Mouse (Mus musculus) 3134 (cell line): ENCODE measurements at regions not wholly inside any gene's neighbourhood (a gene's known extent, or its start where the extent isn't known, plus 50 kb on each side); places are given as distances from the start of the nearest gene placed in this dataset.
A peak's percentile ranks its signal among the peaks of the same experiment; 100 is the strongest.

Experiments used
- DNase-seq: peaks from one replicate; pipeline ENCODE4 v3.0.0-alpha.2; 2011; ENCODE audit warnings: low spot score; ENCODE audit not compliant: insufficient read length; ENCODE audit errors: extremely low read depth

DNA sequence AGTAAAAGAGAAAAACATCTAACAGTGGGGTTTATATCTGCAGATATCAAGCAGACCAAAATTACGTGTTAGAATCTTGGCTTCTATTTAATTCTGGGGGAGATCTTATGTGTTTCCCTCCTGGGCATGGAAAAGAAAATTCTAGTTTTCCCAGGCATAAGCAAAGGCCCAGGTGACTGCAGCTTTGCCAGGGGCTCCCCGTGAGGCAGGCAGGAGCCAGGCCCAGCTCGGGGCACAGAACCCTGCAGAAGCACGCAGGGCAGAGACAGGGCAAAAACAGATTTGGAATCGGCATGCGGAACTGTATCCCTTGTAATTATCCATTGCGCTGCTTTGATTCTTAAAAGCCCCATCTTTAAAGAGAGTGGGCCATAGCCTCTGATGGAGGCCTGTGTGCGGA, 250.4 kb upstream of the Slc35b3 start:
- no peak for DNase-seq

DNA sequence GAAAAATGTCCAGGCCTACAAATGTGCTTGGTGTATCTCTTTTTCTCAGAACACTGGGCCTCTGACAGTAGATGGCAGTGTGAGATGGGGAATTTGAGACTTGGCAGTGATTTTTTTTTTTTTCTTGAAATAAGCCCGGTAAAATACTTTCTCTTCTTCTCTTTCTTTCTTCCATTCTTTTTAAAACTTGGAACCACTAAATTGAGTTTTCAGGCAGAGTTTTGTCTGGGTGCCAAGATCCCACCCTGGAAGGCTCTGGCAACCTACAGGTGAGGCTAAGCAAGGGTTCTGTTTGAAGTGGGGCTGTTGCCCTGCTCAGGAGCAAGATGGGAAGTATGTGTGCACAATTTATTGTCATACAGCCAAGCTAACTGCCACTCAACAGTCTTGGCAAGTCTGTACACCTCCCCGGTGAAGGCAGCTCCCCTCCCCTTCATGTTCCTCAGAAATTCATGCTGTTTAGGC, 223.1 kb upstream of the Slc35b3 start:
- DNase-seq, result peak; percentile 18

DNA sequence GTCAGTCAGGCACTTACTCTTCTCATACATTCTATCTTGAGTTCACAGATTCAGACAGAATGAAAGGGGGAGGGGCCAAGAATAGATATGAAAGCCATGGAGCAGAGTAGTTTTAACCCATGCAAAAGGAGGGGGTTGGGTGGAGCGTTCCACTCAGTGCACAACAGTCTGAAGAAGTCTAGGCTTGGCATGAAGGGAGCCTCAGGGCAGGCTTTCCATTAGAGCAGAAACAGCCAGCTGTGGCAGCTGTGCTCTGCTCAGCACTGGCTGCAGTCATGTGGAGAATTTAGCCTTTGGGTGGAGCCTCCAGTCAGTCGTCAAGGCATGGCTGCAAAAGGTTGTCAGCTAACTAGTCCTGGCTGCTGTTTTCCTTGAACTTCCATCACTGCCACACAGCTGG, 201.3 kb upstream of the Slc35b3 start:
- DNase-seq, result no peak

DNA sequence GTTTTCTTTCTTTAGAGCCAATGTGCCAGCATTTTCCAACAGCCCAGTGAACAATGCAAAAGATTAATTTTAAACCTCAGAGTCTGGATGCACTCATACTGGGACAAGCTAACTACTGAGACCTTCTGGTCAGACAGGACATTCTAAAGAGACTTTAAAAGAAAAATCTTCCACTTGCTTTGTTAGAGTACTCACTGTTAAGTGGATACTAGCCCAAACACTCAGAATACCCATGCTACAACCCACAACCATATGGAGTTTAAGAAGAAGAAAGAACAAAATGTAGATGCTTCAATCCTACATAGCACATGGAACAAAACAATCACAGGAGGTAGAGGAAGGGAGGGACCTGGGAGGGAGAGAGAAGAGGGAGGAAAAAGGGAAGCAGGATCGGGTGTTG, 167.3 kb upstream of the Slc35b3 start:
- DNase-seq, result no peak

DNA sequence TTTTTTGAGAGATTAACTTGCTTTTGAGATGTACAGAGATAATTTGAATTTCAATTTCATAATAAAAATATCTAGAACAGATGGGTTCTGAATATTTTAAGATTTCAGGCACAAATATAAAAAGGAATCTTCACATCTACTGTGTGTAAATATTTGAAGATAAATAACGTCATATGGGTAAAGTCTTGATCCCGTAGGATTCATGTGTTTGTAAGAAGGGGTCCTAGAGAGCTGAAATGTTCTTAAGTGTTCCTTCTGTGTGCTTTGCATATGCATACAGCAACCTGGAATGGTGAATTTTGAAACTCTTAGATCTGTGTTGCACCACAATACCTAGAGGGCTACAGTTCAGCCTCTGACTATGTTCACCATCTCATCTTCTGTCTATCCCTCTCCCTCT, 131.4 kb upstream of the Slc35b3 start:
- no peak for DNase-seq

DNA sequence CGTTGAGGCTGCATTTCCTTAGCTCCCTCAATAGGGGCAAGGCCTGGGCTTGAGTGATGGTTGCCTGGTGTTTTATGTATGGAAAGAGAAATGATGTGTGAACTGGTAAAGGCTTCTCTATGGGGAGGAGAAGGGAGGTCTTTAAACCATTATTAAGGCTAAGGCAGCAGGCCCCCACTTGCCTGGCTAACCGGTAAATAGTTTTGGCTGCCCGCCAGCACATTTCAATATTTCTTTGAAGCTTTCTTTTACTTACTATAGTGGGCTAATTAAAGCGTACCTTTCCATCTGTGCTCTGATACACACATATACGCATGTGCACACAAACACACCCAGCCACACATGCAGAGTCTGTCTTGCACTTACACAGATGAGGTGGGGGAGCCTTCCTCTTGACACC, 123.9 kb upstream of the Slc35b3 start:
- no peak for DNase-seq

DNA sequence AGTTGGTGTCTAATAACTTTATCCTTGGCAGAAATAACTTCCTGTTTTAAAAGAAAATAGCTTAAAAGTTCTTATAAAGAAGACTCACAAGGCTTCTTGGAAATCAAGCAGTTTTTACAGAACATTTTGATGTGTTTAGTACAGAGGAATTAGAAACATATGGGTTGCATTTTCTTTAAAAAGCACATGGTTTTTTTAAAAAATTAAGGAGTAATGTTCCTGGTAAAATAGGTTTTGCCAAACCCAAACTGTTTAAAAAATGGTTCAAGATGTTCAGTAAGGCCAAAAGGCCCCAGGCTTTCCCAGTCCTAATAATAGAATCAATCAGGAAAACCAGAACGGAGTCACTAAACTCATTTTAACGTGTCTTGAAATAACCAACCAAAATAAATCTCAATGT, 113.5 kb upstream of the Slc35b3 start:
- DNase-seq, result no peak

DNA sequence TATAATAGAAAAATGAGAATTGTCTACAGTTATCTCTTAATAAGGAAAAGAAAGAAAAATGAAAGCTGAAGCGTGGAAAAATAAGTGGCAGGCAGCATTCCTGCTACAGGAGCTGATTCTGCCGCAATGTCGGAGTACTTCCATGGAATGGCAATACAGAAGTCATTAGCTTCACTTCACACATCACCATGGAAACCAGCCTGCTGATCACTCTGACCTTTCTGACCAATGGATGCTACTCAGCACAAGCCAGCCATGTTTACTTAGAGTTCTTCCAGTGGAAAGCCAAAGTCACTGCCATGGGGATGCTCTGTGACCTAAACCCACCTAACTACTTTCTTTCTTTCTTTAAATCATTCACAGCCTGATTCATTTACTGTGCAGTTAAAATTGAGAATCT, 71.6 kb upstream of the Slc35b3 start:
- DNase-seq, result no peak

DNA sequence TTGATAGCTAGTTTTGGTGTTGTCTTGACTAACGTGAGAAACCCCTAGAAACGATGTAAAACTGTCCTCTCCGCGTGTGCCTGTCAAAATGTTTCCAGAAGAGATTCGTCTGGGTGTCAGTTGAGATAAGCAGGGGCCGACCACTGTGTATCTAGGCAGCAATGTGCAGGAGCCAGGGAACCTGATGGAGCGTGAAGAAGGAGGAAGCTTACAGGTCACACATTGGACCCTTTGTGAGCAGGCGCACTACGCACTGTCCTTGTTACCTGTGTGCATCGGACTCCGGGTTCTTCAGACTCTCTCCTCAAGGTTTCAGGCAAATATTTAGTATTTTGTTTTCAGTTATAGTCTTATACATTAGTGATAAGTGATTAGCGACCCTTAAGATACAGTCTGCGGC, 59.5 kb upstream of the Slc35b3 start:
- DNase-seq, result no peak

DNA sequence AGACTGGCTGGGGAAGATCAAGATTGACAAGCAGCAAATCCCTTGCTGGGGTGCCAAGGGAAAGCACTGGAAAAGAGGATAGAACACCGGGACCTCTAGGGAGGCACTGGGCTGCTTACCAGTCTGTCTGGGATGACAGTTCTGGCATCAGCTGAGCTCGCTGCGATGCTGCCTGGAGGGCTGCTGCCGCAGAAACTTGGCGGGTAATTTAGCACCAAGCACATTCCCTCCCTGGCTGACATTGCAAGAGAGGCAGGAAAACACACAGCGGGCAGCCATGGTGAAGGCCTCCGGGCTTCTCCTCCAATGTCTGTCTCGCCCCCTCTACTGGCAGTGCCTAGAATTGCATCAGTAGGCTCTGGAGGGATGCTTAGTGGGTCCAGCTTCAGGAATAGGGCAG, 51.0 kb upstream of the Slc35b3 start:
- DNase-seq, result peak; percentile 70
